Mouse (Mus musculus): Measurements from ENCODE around the gene Jsrp1. TPM values are rescaled to one million over a fixed set of nuclear protein-coding genes. Genes with fewer than 3 reads are reported as not detected.

The Jsrp1 gene
- polyA plus RNA-seq, 1 experiment from 2014 or later = 0.45 TPM

DNA sequence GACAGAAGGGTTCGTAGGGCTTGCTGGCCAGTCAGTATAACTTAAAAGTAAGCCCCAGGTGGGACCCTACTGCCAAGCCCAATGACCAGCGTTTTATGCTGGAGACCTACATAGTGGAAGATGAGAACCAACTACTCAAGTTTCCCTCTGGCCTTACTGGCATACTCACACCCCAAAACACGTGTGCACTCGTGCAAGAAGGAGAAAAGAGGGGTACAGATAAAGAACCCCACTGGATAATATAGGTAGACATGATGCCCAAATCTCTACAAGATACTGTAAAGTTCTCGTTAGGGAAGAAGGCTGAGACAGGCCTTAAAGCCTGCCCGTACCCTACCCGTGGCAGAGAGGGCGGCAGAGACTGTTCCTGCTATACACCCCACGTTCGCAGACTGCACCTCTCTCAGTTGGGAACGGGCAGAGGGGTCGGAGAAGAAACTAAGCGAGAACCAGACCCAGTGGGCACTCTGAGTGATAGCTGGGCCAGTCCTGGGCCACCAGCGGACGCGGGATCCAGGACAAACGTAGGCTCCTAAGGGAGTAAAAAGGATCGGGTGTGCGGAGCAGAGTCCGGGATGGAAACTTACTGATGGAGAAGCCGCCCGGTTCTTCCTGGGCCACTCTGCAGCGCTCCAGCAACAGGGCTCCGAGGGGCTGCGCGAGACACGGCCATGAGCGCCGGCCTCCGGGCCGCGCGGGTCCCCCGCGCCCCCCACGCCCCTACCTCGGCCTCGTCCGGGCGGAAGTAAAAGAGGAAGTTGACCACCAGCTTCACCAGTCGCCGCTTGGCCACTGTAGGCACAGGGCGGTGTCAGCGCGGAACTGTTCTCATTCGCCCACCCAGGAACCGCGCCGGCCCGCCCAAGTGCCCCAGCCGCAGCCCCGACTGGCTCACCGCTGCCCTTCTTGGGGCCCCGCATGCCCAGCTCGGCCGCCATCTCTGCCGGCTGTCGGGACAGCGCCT lies 15.8 kb downstream of the Jsrp1 start:
- H3K4me1 ChIP-seq (ENCODE audit: control insufficient read depth, insufficient read depth, low read length) = peaks cover 21% of the 10 kb centered on the region
- peaks cover 48% of the 10 kb centered on the region for H3K36me3 ChIP-seq (ENCODE audit: control insufficient read depth, insufficient read depth, low read length)
- H3K9ac ChIP-seq (replicated peaks; ENCODE audit: low read depth, low read length) = peak overlapping the region; percentile 98
- H3K4me3 ChIP-seq (ENCODE audit: low read depth, low read length) = peak overlapping the region; percentile 94
- H3K4me2 ChIP-seq (replicated peaks; ENCODE audit: low read depth, low read length) = peak overlapping the region; percentile 88
- peak overlapping the region; percentile 96 for H3K27ac ChIP-seq (ENCODE audit: low read length)
- WGBS = 2% methylated on average over 50 of the region's 59 CpGs
- ATAC-seq (ENCODE audit: insufficient number of reproducible peaks, insufficient read depth, low FRiP score, low read depth) = peak; percentile 58
- no peaks in the 10 kb centered on the region for H3K27me3 ChIP-seq (ENCODE audit: control insufficient read depth, insufficient read depth, low read length)
- H3K9me3 ChIP-seq (ENCODE audit: control insufficient read depth, low read depth, low read length) = no peaks in the 10 kb centered on the region

DNA sequence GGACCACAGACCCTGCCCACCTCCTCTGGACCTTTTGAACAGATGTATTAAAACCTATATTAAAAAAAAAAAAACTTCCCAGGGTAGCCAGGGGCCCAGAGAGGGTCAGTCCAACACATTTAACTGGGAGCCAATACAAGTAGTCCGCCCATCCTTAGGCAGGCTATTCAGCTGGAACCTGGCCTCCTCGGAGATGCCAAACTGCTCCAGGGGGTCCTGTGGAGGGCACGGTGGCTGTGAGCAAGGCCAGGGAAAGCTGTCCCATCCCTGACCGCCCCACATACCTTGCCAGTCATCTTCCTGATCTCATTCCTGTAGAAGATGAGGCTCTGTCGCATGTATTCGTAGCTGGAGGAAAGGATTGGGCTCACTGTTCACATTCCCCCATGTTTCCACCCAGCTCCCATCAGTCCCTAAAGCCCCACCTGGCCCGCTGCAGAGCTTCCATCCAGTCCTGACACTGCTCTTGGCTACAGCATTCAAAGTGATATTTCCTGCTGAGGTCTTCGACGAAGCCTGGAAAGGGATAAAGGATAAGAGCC lies 16.9 kb downstream of the Jsrp1 start:
- Histone ChIP-seq H3K36me3 (ENCODE audit: control insufficient read depth, insufficient read depth, low read length) (peaks cover 43% of the 10 kb centered on the region), H3K4me3 (ENCODE audit: low read depth, low read length) (peak overlapping the region; percentile 94; the same call in 1 of the 2 replicates), H3K4me1 (ENCODE audit: control insufficient read depth, insufficient read depth, low read length) (peaks cover 21% of the 10 kb centered on the region), H3K4me2 (replicated peaks; ENCODE audit: low read depth, low read length) (peak overlapping the region; percentile 88; the same call in 1 of the 2 replicates), H3K9me3 (ENCODE audit: control insufficient read depth, low read depth, low read length) (no peaks in the 10 kb centered on the region), H3K9ac (replicated peaks; ENCODE audit: low read depth, low read length) (peak overlapping the region; percentile 98; the same call in 1 of the 2 replicates), H3K27me3 (ENCODE audit: control insufficient read depth, insufficient read depth, low read length) (no peaks in the 10 kb centered on the region), H3K27ac (ENCODE audit: low read length) (no peak overlapping the region)
- no peak for ATAC-seq (ENCODE audit: insufficient number of reproducible peaks, insufficient read depth, low FRiP score, low read depth)
- 82% methylated on average over 9 of the region's 9 CpGs for WGBS

DNA sequence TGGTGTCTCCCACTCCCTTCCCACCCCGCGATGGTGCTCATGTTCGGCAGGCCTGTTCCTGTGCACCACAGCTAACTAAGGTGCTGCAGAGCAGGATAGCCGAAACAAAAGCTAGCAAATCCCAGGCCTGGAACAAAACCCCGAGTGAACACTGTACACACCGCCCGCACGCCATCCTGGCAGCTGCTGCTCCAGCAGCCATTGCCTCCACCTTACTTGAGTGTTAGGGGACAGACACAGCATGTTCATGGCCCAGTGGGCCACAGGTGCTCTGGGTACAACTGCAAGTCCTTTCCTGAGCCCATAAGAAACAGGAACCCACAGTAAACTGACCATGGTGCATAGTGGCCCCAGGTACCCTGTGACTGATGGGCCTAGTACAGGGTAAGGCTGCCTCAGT lies 18.5 kb downstream of the Jsrp1 start:
- H3K36me3 ChIP-seq (ENCODE audit: control insufficient read depth, insufficient read depth, low read length) = peaks cover 54% of the 10 kb centered on the region
- H3K4me2 ChIP-seq (replicated peaks; ENCODE audit: low read depth, low read length) = no peak overlapping the region
- WGBS = 83% methylated on average over 8 of the region's 8 CpGs
- no peak overlapping the region for H3K4me3 ChIP-seq (ENCODE audit: low read depth, low read length)
- peaks cover 16% of the 10 kb centered on the region for H3K4me1 ChIP-seq (ENCODE audit: control insufficient read depth, insufficient read depth, low read length)
- no peaks in the 10 kb centered on the region for H3K9me3 ChIP-seq (ENCODE audit: control insufficient read depth, low read depth, low read length)
- H3K27ac ChIP-seq (ENCODE audit: low read length) = peak overlapping the region; percentile 21; the same call in 1 of the 2 replicates
- H3K27me3 ChIP-seq (ENCODE audit: control insufficient read depth, insufficient read depth, low read length) = no peaks in the 10 kb centered on the region
- ATAC-seq (ENCODE audit: insufficient number of reproducible peaks, insufficient read depth, low FRiP score, low read depth) = no peak
- no peak overlapping the region for H3K9ac ChIP-seq (replicated peaks; ENCODE audit: low read depth, low read length)

DNA sequence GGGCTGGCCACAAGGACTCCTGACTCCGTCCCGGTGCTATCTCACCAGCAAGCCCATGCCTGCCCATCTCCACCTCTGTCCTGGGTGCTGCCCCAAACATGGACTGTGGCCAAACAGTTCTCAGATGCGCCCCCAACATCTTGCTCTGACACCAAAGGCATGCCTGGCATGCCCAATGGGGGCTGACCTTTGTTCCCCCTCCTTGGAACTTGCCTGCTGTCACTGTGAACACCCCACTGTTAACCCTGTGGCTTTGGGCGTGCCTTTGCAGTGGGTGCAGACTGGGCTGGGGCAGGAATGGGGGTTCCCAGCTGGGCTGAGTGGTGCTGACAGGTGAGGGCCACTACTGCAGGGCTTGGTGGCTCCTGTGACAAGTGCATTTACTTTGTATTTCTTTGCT lies 19.5 kb downstream of the Jsrp1 start:
- Histone ChIP-seq H3K9me3 (ENCODE audit: control insufficient read depth, low read depth, low read length) (no peaks in the 10 kb centered on the region), H3K27me3 (ENCODE audit: control insufficient read depth, insufficient read depth, low read length) (no peaks in the 10 kb centered on the region), H3K36me3 (ENCODE audit: control insufficient read depth, insufficient read depth, low read length) (peaks cover 63% of the 10 kb centered on the region), H3K4me3 (ENCODE audit: low read depth, low read length) (no peak overlapping the region), H3K9ac (replicated peaks; ENCODE audit: low read depth, low read length) (no peak overlapping the region), H3K4me2 (replicated peaks; ENCODE audit: low read depth, low read length) (no peak overlapping the region), H3K27ac (ENCODE audit: low read length) (no peak overlapping the region), H3K4me1 (ENCODE audit: control insufficient read depth, insufficient read depth, low read length) (peaks cover 12% of the 10 kb centered on the region)
- no peak for ATAC-seq (ENCODE audit: insufficient number of reproducible peaks, insufficient read depth, low FRiP score, low read depth)
- WGBS = 83% methylated on average over 4 of the region's 4 CpGs

GRCm38 (mm10) chr10:80793033-80793784 lies 20.1 kb downstream of the Jsrp1 start:
- no peak overlapping the region for H3K4me3 ChIP-seq (ENCODE audit: low read depth, low read length)
- H3K36me3 ChIP-seq (ENCODE audit: control insufficient read depth, insufficient read depth, low read length) = peaks cover 68% of the 10 kb centered on the region
- no peaks in the 10 kb centered on the region for H3K9me3 ChIP-seq (ENCODE audit: control insufficient read depth, low read depth, low read length)
- no peak for ATAC-seq (ENCODE audit: insufficient number of reproducible peaks, insufficient read depth, low FRiP score, low read depth)
- no peaks in the 10 kb centered on the region for H3K27me3 ChIP-seq (ENCODE audit: control insufficient read depth, insufficient read depth, low read length)
- H3K4me2 ChIP-seq (replicated peaks; ENCODE audit: low read depth, low read length) = no peak overlapping the region
- WGBS = 91% methylated on average over 13 of the region's 13 CpGs
- H3K9ac ChIP-seq (replicated peaks; ENCODE audit: low read depth, low read length) = no peak overlapping the region
- H3K27ac ChIP-seq (ENCODE audit: low read length) = no peak overlapping the region
- peaks cover 12% of the 10 kb centered on the region for H3K4me1 ChIP-seq (ENCODE audit: control insufficient read depth, insufficient read depth, low read length)

DNA sequence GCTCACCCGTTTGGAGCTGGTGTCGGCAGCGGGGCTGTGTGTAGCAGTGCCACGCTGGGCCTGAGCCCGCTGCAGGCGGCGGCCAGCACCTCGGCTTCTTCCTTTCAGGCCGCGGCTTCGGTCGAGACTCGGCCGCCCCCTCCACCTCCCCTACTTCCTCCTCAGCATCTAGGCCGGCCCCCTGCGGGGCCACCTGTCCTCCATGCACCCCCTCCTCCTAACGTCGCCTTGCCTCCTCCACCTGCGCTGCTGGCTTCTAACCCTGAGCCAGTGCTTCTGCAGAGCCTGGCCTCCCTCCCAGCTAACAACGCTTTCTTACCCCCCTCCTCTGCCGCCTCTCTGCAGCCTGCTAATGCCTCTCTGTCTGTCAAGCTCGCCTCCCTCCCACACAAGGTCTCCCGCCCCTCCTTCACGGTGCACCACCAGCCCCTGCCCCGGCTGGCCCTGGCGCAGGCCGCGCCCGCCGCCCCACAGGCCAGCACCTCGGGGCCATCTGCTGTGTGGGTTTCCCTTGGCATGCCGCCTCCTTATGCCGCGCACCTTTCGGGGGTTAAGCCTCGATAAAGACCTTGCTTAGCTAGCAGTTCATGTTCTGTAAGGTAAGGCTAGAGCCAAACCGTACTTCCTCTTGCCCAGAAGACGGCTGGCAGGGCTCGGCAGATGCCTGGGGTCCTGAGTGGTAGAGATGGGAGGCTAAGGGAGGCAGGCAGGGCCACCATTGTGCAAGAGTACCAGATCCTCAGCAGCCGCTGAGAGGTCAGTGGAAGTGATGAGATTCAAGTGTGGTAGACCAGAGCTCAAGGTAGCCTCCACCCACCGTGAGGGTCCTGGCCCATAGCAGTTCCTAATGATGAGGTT lies 20.9 kb downstream of the Jsrp1 start:
- 64% methylated on average over 41 of the region's 41 CpGs for WGBS
- Histone ChIP-seq H3K9me3 (ENCODE audit: control insufficient read depth, low read depth, low read length) (no peaks in the 10 kb centered on the region), H3K27ac (ENCODE audit: low read length) (no peak overlapping the region; the same call in 1 of the 2 replicates), H3K4me2 (replicated peaks; ENCODE audit: low read depth, low read length) (no peak overlapping the region), H3K4me1 (ENCODE audit: control insufficient read depth, insufficient read depth, low read length) (peaks cover 12% of the 10 kb centered on the region), H3K27me3 (ENCODE audit: control insufficient read depth, insufficient read depth, low read length) (no peaks in the 10 kb centered on the region), H3K36me3 (ENCODE audit: control insufficient read depth, insufficient read depth, low read length) (peaks cover 76% of the 10 kb centered on the region), H3K9ac (replicated peaks; ENCODE audit: low read depth, low read length) (no peak overlapping the region), H3K4me3 (ENCODE audit: low read depth, low read length) (no peak overlapping the region)
- ATAC-seq (ENCODE audit: insufficient number of reproducible peaks, insufficient read depth, low FRiP score, low read depth) = no peak

- Histone ChIP-seq H3K9ac (replicated peaks; ENCODE audit: low read depth, low read length) (no peak overlapping the region), H3K4me2 (replicated peaks; ENCODE audit: low read depth, low read length) (no peak overlapping the region), H3K9me3 (ENCODE audit: control insufficient read depth, low read depth, low read length) (no peaks in the 10 kb centered on the region), H3K27me3 (ENCODE audit: control insufficient read depth, insufficient read depth, low read length) (no peaks in the 10 kb centered on the region), H3K27ac (ENCODE audit: low read length) (no peak overlapping the region; the same call in 1 of the 2 replicates), H3K4me1 (ENCODE audit: control insufficient read depth, insufficient read depth, low read length) (peaks cover 5% of the 10 kb centered on the region), H3K36me3 (ENCODE audit: control insufficient read depth, insufficient read depth, low read length) (peaks cover 84% of the 10 kb centered on the region), H3K4me3 (ENCODE audit: low read depth, low read length) (no peak overlapping the region)
- WGBS = 75% methylated on average over 33 of the region's 33 CpGs
- 0 out of 2 replicates have a peak, but pooled peaks have one; percentile 19 for ATAC-seq (ENCODE audit: insufficient number of reproducible peaks, insufficient read depth, low FRiP score, low read depth)
Measured at GRCm38 (mm10) chr10:80791476-80792174, 21.7 kb downstream of the Jsrp1 start.
